Mouse (Mus musculus) erythroblast, embryonic 14.5 days (primary cell): ENCODE measurements around the gene Yod1.

Experiments used
- GATA1 ChIP-seq: IDR thresholded peaks from 2 replicates; pipeline ENCODE4 v1.6.1; 2012; ENCODE audit warnings: low read length, inconsistent platforms, mixed read lengths
- TAL1 ChIP-seq: IDR thresholded peaks from 3 replicates; pipeline ENCODE4 v1.6.1; 2012; ENCODE audit warnings: low read length, inconsistent platforms, mixed read lengths

- no peak for TF ChIP-seq GATA1
- no peak for TF ChIP-seq TAL1
Measured at GRCm38 (mm10) chr1:130767066-130767465, 49.9 kb downstream of the Yod1 start.
